Mouse (Mus musculus) adrenal gland, postnatal 14 days (tissue): Measurements from ENCODE around the gene Nsun5. TPM values are rescaled to one million over a fixed set of nuclear protein-coding genes. Genes with fewer than 3 reads are reported as not detected.

Experiments
- DNase-seq: peaks from one replicate; pipeline ENCODE4 v3.0.0; 2021; ENCODE audit warnings: mixed read lengths
- microRNA-seq, 2 experiments: library from miRNA; unstranded; fragments of <30 nt; microRNA quantifications; one replicate each; pipeline ENCODE4 v1.2.0; 2021
- total RNA-seq: library from RNA; stranded (reverse); gene quantifications from 2 replicates; pipeline ENCODE4 v1.2.3, GENCODE M21; 2021

The Nsun5 gene
- total RNA-seq, 1 experiment from 2014 or later = 15.7 TPM

DNA sequence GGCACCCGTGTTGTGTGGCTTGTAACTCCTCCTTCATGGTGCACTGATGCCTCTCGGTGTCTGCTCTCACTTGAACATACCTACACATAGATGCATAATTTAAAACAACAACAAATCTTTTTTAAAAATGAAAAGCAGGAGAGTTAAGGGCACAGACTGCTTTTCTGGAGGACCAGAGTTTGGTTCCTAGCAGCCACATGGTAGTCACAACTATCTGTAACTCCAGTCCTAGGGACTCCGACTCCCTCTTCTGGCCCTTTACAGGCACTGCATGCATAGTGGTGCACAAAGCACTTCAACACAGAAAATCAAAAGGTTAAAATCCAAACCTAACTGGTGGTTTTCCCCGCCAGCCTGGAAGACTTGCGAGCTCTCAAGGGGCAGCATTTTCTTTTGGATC is 3.8 kb downstream of the Nsun5 start:
- DNase-seq = no peak

DNA sequence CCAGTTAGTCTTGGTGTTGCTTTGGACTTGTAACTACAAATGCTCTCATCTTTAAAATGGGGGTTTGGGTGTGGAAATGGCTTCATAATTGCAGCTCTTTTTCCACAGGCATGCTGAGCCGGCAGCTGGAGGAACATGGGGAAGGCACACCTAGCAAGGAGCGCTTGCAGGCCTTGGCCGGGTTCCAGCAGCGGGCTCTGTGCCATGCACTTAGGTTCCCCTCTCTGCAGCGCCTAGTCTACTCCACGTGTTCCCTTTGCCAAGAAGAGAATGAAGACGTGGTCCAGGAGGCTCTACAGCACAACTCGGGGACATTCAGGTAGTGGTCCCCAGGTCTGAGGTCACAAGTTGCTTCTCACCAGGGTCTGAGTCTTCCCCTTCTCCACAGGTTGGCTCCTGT is 5.4 kb downstream of the Nsun5 start:
- peak; percentile 58 for DNase-seq

DNA sequence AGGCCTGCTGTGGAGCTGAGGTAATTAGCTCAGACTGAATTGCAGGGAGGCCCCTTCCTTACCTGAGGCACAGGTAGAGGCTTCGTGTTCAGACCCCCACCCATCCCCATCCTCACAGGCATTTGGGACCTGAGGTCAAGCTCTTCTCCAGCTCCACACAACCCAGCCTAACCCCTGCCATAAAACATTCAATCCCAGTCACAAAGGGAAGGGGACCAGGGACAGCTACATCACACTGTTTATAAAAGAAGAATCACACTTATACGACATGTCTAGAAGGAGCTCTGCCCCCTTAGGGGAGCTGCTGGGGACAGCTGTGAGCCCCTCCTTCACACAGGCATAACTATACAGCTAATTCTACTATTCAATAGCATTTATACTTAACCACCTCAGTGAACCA is 6.6 kb downstream of the Nsun5 start:
- no peak for DNase-seq

DNA sequence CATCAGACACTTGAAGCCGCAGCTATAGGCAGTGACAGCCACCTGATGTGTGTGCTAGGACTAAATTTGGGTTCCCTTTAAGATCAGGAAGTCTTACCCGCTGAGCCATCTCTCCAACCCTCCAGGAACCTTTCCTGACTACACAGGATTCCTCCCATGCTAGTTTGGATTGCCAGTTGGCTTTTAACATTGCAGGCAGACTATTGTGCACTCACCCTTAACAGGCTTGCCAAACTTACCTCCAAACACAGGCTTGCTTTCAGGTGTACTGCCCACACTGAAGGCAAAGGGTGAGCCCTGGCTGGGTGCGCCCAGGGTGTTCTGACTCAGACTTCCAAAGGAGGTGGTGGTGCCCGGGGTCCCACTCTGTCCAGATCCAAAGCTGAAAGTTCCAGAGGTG is 10.9 kb downstream of the Nsun5 start:
- no peak for DNase-seq

DNA sequence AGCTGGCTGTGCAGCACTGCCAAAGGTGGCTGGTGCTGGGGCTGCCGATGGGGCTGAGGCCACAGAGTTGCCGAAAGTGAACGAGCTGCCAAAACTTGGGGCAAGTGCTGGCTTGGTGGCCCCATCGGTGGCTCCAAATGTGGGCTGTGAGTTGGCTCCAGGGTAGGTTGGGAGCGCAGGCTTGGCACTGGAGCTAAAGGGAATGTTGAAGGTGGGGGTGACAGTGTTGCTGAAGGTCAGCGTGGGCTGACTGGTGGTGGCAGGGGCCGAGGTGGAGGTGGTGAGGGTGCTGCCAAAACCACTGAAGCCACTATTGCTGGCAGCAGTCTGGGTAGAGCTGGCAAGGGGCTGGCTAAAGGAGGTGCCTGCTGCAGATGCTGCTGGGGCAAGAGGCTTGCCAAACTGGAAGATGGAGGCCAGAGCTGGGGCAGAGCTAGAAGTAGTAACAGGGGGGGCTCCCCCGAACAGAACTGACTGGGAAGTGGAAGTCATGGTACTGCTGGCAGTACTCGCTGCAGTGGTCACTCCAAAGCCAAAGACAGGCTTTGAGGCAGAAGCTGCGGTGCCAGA is 11.7 kb downstream of the Nsun5 start:
- no peak for DNase-seq

DNA sequence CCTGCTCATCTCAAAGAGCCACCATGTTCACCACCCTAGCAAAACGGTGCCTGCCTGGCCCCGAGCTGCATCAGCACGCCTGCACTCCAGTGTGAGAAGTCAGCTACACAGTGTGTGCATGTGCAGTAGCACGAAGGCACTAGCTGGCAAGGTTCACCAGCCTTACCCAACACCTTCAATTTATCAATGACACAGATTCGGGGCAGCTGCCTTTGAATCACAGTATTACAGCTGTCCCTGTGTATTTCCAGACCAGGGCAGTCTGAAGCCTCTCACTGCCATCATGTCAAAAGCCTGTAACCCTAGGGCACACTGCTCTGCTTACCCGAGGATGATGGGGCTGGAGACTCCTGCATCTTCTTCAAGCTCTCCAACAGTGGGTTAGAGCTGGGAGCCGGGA is 13.0 kb downstream of the Nsun5 start:
- no peak for DNase-seq

DNA sequence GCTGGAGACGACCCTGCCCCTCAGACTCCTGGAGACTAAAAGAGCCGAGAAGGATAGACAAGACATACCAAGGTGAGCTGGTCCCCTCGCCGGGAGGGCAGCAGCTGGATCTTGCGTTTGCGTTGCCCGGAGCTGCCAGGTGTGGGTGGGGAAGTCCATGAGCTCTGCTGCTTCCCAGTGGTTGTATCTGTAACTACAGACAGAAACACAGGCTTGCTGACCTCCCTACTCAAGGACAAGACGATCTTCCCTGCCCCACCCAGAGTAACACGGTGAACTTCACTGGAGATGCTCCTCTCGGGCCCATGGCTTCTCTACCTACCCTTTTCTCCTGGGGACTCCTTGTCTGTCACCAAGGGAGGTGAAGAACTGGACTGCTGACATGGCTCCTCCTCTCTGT is 14.0 kb downstream of the Nsun5 start:
- DNase-seq = no peak

DNA sequence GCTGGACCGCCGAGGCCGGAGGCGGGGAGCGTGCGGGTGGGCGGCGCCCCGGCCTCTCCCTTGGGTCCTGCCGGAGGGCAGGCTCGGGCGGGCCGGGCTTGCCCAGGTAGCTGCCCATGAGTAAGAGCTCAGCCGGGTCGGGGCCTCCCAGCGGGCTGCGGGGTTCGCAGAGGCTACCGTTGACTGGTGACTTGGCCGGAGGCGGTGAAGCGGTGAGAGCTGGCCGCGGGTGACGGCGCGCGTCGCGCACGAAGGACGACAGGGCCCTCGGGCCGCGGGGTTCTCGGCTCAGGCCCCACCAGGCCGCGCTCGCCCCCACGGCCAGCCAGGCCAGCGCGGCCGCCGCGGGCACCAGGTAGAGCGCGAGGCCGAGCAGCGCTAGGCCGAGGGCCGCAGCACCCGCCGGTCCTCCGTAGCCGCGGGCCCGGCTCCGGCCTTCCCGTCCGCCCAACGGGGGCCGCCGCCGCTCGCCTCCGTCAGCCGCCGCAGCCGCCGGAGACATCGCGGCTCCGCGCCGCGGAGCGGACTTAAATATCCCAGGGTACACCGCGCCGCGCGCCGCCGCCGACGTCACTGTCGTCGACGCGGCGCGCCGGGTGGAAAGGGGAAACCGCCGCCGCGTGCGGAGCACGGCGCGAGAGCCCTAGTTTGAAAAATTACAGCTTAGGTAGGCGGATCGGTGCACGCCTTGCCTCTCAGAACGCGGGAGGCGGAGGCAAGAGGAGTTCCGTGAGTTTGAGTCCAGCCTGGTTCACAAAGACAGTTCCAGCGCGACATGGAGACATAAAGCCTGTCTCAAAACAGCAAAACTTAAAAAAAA is 24.5 kb downstream of the Nsun5 start, which contains the start of gene Pom121:
Gene Pom121 (minus strand): TSS at position 543 of the 820 bp plus-strand sequence.
- DNase-seq = peak; percentile 91

DNA sequence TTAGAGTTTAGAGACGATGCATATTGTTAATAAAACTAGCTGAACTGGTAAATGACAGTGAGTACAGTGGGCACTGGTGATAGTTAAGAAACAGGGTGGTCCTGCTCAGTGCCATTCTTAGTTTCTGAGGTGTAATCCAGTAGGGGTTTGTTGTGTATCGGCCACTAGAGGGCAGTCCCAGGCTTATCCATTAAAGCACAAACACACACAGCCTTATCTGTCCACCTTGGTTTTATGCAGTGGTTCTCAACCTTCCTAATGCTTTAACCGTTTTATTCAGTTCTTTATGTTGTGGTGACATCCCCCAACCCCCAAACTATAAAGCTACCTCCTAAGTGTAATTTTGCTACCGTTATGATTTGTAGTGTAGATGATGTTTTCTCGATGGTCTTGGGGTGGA is 26.1 kb downstream of the Nsun5 start:
- DNase-seq = peak; percentile 61

DNA sequence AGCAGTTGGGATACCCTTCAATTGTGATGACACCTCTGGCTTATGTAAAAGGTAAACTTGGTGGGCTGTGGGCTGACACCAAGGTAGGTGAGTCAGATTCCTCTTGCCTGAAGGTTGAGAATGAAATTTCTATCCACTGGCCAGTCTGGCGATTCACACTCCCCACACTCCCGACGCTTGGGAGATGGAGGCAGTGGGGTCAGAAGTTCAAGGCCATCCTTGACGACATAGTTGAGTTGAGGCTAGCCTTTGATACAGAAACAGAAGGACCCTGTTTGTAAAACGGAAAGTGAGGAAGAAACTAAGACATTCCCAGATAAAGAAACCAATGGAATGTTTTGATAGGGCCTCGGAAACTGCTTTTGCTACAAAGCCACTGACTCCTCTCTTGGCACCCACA is 29.6 kb downstream of the Nsun5 start:
- no peak for DNase-seq

DNA sequence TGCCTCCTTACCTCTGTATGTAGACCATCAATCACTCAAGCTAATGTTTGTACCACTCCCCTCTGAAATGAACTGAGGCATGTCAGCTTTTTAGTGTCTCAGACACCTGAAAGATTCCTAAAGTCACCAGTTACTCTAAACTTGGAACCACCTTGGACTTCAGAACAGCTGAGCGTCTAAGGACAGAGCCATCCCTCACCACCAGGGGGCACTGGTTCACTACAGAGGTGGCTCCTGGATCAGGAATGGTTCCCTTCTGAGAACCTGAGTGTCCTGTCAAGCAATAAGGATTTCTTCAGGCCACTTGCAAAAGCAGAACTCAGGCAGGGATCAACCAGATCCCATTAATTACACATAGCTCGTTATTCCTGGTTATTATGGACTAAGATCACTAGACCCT is 30.5 kb downstream of the Nsun5 start:
- DNase-seq = peak; percentile 93

DNA sequence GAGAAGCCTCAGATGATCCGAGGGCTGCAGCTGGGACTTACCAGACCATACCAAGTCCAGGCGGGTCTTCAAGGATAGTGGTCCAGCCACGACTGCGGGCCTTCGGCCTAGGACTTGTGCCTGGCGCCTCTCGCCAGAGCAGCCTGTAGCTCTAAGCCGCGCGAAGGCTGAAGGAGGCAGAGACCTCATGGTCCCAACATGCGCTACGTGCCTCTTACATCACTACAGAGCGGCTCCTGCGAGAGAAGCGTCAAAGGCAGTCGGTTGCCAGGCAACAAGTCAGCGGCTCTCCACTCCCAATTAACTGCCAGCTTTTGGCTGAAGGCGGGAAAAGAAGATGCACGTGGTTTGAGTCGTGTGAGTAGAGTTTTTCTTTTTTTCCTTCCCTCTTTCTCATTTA is 34.9 kb downstream of the Nsun5 start:
- peak; percentile 37 for DNase-seq

DNA sequence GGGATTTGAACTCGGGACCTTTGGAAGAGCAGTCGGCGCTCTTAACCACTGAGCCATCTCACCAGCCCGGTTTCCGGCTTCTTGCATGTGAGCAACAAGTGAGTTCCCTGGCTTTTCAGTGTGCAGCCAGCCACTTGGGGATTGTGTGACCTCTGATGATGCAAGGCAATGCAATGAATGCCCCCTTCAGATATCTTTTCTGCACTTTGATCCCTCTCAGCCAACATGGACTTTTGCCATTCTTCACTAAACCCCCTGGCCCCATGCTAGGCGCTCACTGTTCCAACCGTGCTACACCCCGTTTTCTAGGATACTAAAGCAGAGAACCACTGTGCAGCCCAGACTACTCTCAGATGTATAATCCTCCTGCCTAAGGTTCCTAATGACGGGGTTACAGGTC is 35.7 kb downstream of the Nsun5 start:
- DNase-seq = no peak

DNA sequence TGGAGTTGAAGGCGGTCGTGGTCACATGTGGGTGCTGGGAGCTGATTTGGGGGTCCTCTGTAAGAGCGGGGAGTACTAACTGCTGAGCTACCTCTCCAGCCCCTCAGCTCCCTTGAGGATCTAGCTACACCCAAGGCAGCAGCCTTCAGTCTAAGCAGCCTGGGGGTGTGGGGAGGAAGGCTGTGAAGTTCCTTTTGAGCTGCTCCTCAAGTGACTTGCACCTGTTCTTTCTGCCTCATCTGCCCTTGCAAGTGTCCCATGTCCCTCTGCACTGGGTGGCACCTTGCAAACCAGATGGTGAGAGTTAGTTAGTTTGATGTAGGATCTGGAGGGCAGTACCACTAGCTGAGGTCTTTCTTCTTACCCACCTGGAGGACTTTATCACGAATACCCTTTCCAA is 38.4 kb downstream of the Nsun5 start:
- DNase-seq = no peak

DNA sequence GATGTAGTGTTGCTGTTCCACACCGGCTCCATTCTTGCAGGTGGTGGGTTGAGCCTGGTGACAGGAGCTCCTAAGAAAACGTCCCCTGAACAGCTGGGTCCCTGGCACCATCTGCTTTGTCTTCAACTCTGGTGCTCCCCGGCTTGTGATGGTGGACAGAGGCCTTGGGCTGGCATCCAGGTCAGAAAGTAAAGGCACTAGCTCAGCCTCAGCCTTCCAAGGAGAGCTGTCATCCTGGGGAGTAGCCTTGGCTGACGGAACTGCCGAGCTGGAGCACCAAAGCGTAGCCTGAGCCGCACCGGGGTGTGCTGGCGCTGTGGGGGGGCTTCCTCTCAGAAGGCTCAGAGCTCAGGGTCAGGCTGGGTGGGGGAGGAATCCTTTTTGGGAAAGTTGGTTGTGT is 40.5 kb downstream of the Nsun5 start:
- DNase-seq = peak; percentile 74

Small RNA genes within 50 kb of the gene (microRNA-seq; reads per million reads assigned to microRNA genes)
- gene Mir7033 = 0 to 1.1 reads per million in 2 experiments

Other genes starting within 250 kb of the Nsun5 start
- gene Tbl2, start 220.3 kb upstream of the Nsun5 start, total RNA-seq = 26.5 and 26.6 TPM in 2 replicates
- 53.3 and 57.9 TPM in 2 replicates for gene Bcl7b, start 201.7 kb upstream of the Nsun5 start, total RNA-seq
- gene Baz1b, start 182.7 kb upstream of the Nsun5 start, total RNA-seq = 84.6 and 87.4 TPM in 2 replicates
- gene Fzd9, start 118.7 kb upstream of the Nsun5 start, total RNA-seq = 2.7 and 3.0 TPM in 2 replicates
- not detected in 2 replicates for gene Fkbp6, start 19.9 kb upstream of the Nsun5 start, total RNA-seq
- gene Trim50, start 16.7 kb upstream of the Nsun5 start, total RNA-seq = not detected in 2 replicates
- gene Pom121, start 24.6 kb downstream of the Nsun5 start, total RNA-seq = 26.0 and 28.2 TPM in 2 replicates
- 31.1 and 38.5 TPM in 2 replicates for gene Hip1, start 175.2 kb downstream of the Nsun5 start, total RNA-seq
- not detected in 2 replicates for gene Ccl26, start 193.6 kb downstream of the Nsun5 start, total RNA-seq
- gene Ccl24, start 203.1 kb downstream of the Nsun5 start, total RNA-seq = 1.6 and 3.1 TPM in 2 replicates